Mouse (Mus musculus) effector memory CD4-positive, alpha-beta T cell, adult 7 months (primary cell): Measurements from ENCODE around the gene Nrf1. TPM values are rescaled to one million over a fixed set of nuclear protein-coding genes. Genes with fewer than 3 reads are reported as not detected.

Experiments
- polyA plus RNA-seq: library from polyadenylated mRNA; unstranded; fragments of 100-300 nt; shearing (Covaris generic); gene quantifications from one replicate; pipeline ENCODE4 v1.2.1, GENCODE M21; 2017

Nrf1 gene
- polyA plus RNA-seq = 95.2 TPM

GRCm38 (mm10) chr6:30047271-30048162, at the start of gene Nrf1:
Nrf1 (plus strand) TSS chr6:30047988.

Other genes with a start within 250 kb of the Nrf1 start
- gene Strip2, start 131.0 kb upstream of the Nrf1 start, polyA plus RNA-seq = 0.13 TPM